Mouse (Mus musculus): ENCODE data around the gene 2900011O08Rik.
"Not testable (repeated sequence)": the region's sequence is repeated elsewhere in the genome, so short reads cannot be mapped to it uniquely, and the experiment has no call there.

GRCm38 (mm10) chr16:13976358-13976896 is 10.0 kb upstream of the 2900011O08Rik start:
- TF ChIP-seq POLR2A (IDR thresholded peaks at IDR 0.05; ENCODE audit: borderline replicate concordance, low read depth, low read length); CTCF (IDR thresholded peaks at IDR 0.05; ENCODE audit: low read depth, low read length): not testable (repeated sequence)

Data from bone marrow macrophage, adult 2 months (primary cell).